Mouse (Mus musculus): ENCODE data around the gene 9230112D13Rik.

GRCm38 (mm10) chr14:34501804-34502474 is 20.7 kb downstream of the 9230112D13Rik start:
- no peak for TF ChIP-seq CTCF (IDR thresholded peaks at IDR 0.05; ENCODE audit: control insufficient read depth, insufficient read depth, low read length)
- no peak for TF ChIP-seq POLR2A (IDR thresholded peaks at IDR 0.05; ENCODE audit: borderline replicate concordance, control insufficient read depth, low read depth, low read length)

Measured in bone marrow, adult 2 months (tissue).